Mouse (Mus musculus): ENCODE results near the gene Fancg.

- TF ChIP-seq CTCF (IDR thresholded peaks at IDR 0.05; ENCODE audit: low read depth): no peak
- no peak for TF ChIP-seq EP300 (IDR thresholded peaks at IDR 0.05; ENCODE audit: low read depth)
Measured at GRCm38 (mm10) chr4:43018156-43018555, 7.8 kb upstream of the Fancg start.

All from heart, postnatal 0 days (tissue).